ENCODE assay signal across 7 mouse cellular contexts in the genomic region with DNA sequence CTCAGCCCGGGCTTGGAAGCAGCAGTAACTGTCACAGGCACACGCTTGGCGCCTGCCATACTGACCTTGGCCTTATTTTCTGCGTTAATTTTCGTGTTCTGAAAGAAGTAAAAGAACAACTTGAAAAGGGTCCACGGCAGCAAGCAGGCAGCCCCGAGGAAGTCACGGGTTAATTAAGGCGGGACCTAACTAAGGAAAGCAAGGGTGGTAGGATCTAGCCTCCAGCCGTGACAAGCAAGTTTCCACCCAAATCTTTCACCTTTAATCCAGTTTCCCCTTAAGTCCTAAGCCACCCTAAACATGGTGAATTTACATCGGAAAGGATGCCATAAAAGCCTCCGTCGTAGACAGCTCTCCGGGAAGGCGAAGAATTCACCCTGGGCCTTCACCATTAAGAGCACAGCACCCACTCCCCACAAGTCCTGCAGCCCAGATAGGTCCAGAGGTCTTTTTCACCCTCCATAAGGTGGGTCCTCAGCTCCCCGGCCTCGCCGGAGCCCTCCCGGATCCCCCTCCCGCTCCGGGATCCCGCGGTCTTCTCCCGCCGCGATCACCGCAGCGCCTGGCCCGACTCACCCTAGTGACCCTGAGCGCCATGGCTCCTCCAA. TPM values are rescaled to one million over a fixed set of nuclear protein-coding genes. Genes with fewer than 3 reads are reported as not detected.
DNase-seq lines count a peak whose midpoint lies in the region; ATAC-seq lines count a peak whose summit lies in the region.

No protein-coding gene starts in this region.

- no peaks in the 10 kb centered on the region for H3K36me3 ChIP-seq in hindbrain, embryonic 15.5 days
- H3K36me3 ChIP-seq in midbrain, embryonic 11.5 days (ENCODE audit: control insufficient read depth, insufficient read depth, low read length), result peaks cover 7% of the 10 kb centered on the region; the same call in 1 of the 2 replicates

- peaks cover 8% of the 10 kb centered on the region for H3K4me1 ChIP-seq in hindbrain, embryonic 15.5 days (replicated peaks)
- peaks cover 17% of the 10 kb centered on the region for H3K4me1 ChIP-seq in midbrain, embryonic 11.5 days (ENCODE audit: control insufficient read depth, insufficient read depth, low read length)

- ATAC-seq in hindbrain, embryonic 15.5 days (ENCODE audit: low FRiP score, low read depth), result peak; percentile 61
- ATAC-seq in midbrain, embryonic 11.5 days (ENCODE audit: low FRiP score), result peak; percentile 62

- DNase-seq in thymus, postnatal 0 days (ENCODE audit: low spot score), result peak; percentile 42
- DNase-seq in thymus, adult 18-20 months, result no peak
- peak; percentile 32 for DNase-seq in embryo, embryonic 10 days (ENCODE audit: low spot score)
- DNase-seq in midbrain, embryonic 11.5 days (ENCODE audit: low spot score, missing footprints), result no peak
- no peak for DNase-seq in frontal cortex, adult 2 months (ENCODE audit: extremely low spot score in 1 of 2, low spot score in 1 of 2)
- DNase-seq in frontal cortex, postnatal 10 days (ENCODE audit: low spot score in 2 of 2), result no peak

- H3K27ac ChIP-seq in hindbrain, embryonic 15.5 days (replicated peaks), result no peak overlapping the region
- H3K27ac ChIP-seq in midbrain, embryonic 11.5 days (ENCODE audit: low read depth, low read length), result peak overlapping the region; percentile 9; the same call in 1 of the 2 replicates

- under 1% methylated on average over 30 of the region's 30 CpGs for WGBS in hindbrain, embryonic 15.5 days
- under 1% methylated on average over 29 of the region's 30 CpGs for WGBS in midbrain, embryonic 11.5 days

- H3K27me3 ChIP-seq in hindbrain, embryonic 15.5 days, result no peaks in the 10 kb centered on the region
- H3K27me3 ChIP-seq in midbrain, embryonic 11.5 days (ENCODE audit: control insufficient read depth, insufficient read depth, low read length), result no peaks in the 10 kb centered on the region

- H3K4me2 ChIP-seq in hindbrain, embryonic 15.5 days, result peak overlapping the region; percentile 100
- peak overlapping the region; percentile 69 for H3K4me2 ChIP-seq in midbrain, embryonic 11.5 days

- H3K9me3 ChIP-seq in hindbrain, embryonic 15.5 days, result no peaks in the 10 kb centered on the region
- H3K9me3 ChIP-seq in midbrain, embryonic 11.5 days (ENCODE audit: control insufficient read depth, low read length), result no peaks in the 10 kb centered on the region

- H3K9ac ChIP-seq in hindbrain, embryonic 15.5 days, result peak overlapping the region; percentile 47
- H3K9ac ChIP-seq in midbrain, embryonic 11.5 days (ENCODE audit: low read length), result peak overlapping the region; percentile 95

- peak overlapping the region; percentile 68 for H3K4me3 ChIP-seq in hindbrain, embryonic 15.5 days
- H3K4me3 ChIP-seq in midbrain, embryonic 11.5 days (ENCODE audit: low read depth, low read length), result peak overlapping the region; percentile 91

RNA-seq across cellular contexts. Expression of gene Ccnb1, which starts 0.5 kb away (rescaled TPM):
- 223 and 233 TPM in 2 replicates for polyA plus RNA-seq in thymus, postnatal 0 days (2015; fragmentation: Nextera tagmentation; extraction: Ambion mirVana)
- polyA plus RNA-seq in hindbrain, embryonic 15.5 days (2015; fragmentation: Nextera tagmentation; extraction: Ambion mirVana), result 49.1 and 62.1 TPM in 2 replicates
- 415 and 420 TPM in 2 replicates for polyA plus RNA-seq in midbrain, embryonic 11.5 days (2014; fragmentation: Nextera tagmentation; extraction: Ambion mirVana)
- 1.5 and 1.6 TPM in 2 replicates for polyA plus RNA-seq in frontal cortex, adult 2 months (2012; rRNA removed)

RNA-seq across cellular contexts. Expression of gene Cenph, which starts 10.2 kb away (rescaled TPM):
- polyA plus RNA-seq in thymus, postnatal 0 days (2015; fragmentation: Nextera tagmentation; extraction: Ambion mirVana), result 36.9 TPM in 2 replicates
- 8.5 and 9.1 TPM in 2 replicates for polyA plus RNA-seq in hindbrain, embryonic 15.5 days (2015; fragmentation: Nextera tagmentation; extraction: Ambion mirVana)
- 56.2 and 60.8 TPM in 2 replicates for polyA plus RNA-seq in midbrain, embryonic 11.5 days (2014; fragmentation: Nextera tagmentation; extraction: Ambion mirVana)
- polyA plus RNA-seq in frontal cortex, adult 2 months (2012; rRNA removed), result 1.7 TPM in 2 replicates

RNA-seq across cellular contexts. Expression of gene Mrps36, which starts 41.5 kb away (rescaled TPM):
- polyA plus RNA-seq in thymus, postnatal 0 days (2015; fragmentation: Nextera tagmentation; extraction: Ambion mirVana), result 228 and 249 TPM in 2 replicates
- polyA plus RNA-seq in hindbrain, embryonic 15.5 days (2015; fragmentation: Nextera tagmentation; extraction: Ambion mirVana), result 144 and 150 TPM in 2 replicates
- 143 and 153 TPM in 2 replicates for polyA plus RNA-seq in midbrain, embryonic 11.5 days (2014; fragmentation: Nextera tagmentation; extraction: Ambion mirVana)
- polyA plus RNA-seq in frontal cortex, adult 2 months (2012; rRNA removed), result 79.5 and 83.3 TPM in 2 replicates

RNA-seq across cellular contexts. Expression of gene Slc30a5, which starts 47.3 kb away (rescaled TPM):
- polyA plus RNA-seq in thymus, postnatal 0 days (2015; fragmentation: Nextera tagmentation; extraction: Ambion mirVana), result 43.2 and 45.8 TPM in 2 replicates
- polyA plus RNA-seq in hindbrain, embryonic 15.5 days (2015; fragmentation: Nextera tagmentation; extraction: Ambion mirVana), result 33.8 and 35.6 TPM in 2 replicates
- polyA plus RNA-seq in midbrain, embryonic 11.5 days (2014; fragmentation: Nextera tagmentation; extraction: Ambion mirVana), result 45.7 and 46.2 TPM in 2 replicates
- 42.0 and 43.4 TPM in 2 replicates for polyA plus RNA-seq in frontal cortex, adult 2 months (2012; rRNA removed)

RNA-seq across cellular contexts. Expression of gene Cdk7, which starts 55.2 kb away (rescaled TPM):
- 86.5 and 93.0 TPM in 2 replicates for polyA plus RNA-seq in thymus, postnatal 0 days (2015; fragmentation: Nextera tagmentation; extraction: Ambion mirVana)
- 38.9 and 39.8 TPM in 2 replicates for polyA plus RNA-seq in hindbrain, embryonic 15.5 days (2015; fragmentation: Nextera tagmentation; extraction: Ambion mirVana)
- 66.3 and 68.4 TPM in 2 replicates for polyA plus RNA-seq in midbrain, embryonic 11.5 days (2014; fragmentation: Nextera tagmentation; extraction: Ambion mirVana)
- 18.6 and 22.2 TPM in 2 replicates for polyA plus RNA-seq in frontal cortex, adult 2 months (2012; rRNA removed)

Comparison
In these comparisons a context has a peak if more than half of its experiments do, and no peak if none do; other contexts are left out.
1. DNase-seq: peak in thymus, postnatal 0 days (single experiment) and embryo, embryonic 10 days (single experiment); none in thymus, adult 18-20 months (0 of 2), midbrain, embryonic 11.5 days (single experiment), frontal cortex, adult 2 months (0 of 2) and frontal cortex, postnatal 10 days (0 of 2).
2. RNA of gene Ccnb1, which starts 0.5 kb away (polyA plus RNA-seq): 415 to 420 TPM in midbrain, embryonic 11.5 days, 223 to 233 TPM in thymus, postnatal 0 days and 49.1 to 62.1 TPM in hindbrain, embryonic 15.5 days; 1.5 to 1.6 TPM in frontal cortex, adult 2 months; every median in the first group is over 10 times any median in the second.